Mouse (Mus musculus) embryonic facial prominence, embryonic 11.5 days (tissue): ENCODE measurements around the gene Klf6. TPM values are rescaled to one million over a fixed set of nuclear protein-coding genes. Genes with fewer than 3 reads are reported as not detected.

Experiments
- ATAC-seq: fragments of 200-750 bp; cut with Nextera tagmentation; replicated peaks from 2 replicates; pipeline ENCODE4 v1.8.0; 2017; ENCODE audit warnings: low read depth; ENCODE audit not compliant: insufficient number of reproducible peaks, low FRiP score, low TSS enrichment
- DNase-seq: peaks from one replicate; pipeline ENCODE4 v3.0.0-alpha.2; 2015; ENCODE audit warnings: low spot score
- H3K27ac ChIP-seq: fragments of 300-500 bp; sonication (generic); replicated peaks from 2 replicates; pipeline ENCODE4 v1.5.1; 2014; ENCODE audit warnings: mild to moderate bottlenecking, low read depth, low read length, control low read depth
- H3K27me3 ChIP-seq: fragments of 300-500 bp; sonication (generic); 2 replicates; pipeline ENCODE4 v1.6.1; 2014; ENCODE audit warnings: mild to moderate bottlenecking, low read length, moderate library complexity, mixed read lengths; ENCODE audit not compliant: control insufficient read depth, insufficient read depth
- H3K36me3 ChIP-seq: fragments of 300-500 bp; sonication (generic); replicated peaks from 2 replicates; pipeline ENCODE4 v1.6.1; 2014; ENCODE audit warnings: low read depth, mild to moderate bottlenecking, low read length, moderate library complexity, mixed read lengths; ENCODE audit not compliant: control insufficient read depth, insufficient read depth
- H3K4me1 ChIP-seq: fragments of 300-500 bp; sonication (generic); 2 replicates; pipeline ENCODE4 v1.6.1; 2014; ENCODE audit warnings: low read length, mixed read lengths; ENCODE audit not compliant: control insufficient read depth, insufficient read depth
- H3K4me2 ChIP-seq: fragments of 300-500 bp; sonication (generic); 2 replicates; pipeline ENCODE4 v1.6.1; 2014; ENCODE audit warnings: low read depth, mild to moderate bottlenecking, control low read depth, low read length, moderate library complexity
- H3K4me3 ChIP-seq: fragments of 300-500 bp; sonication (generic); 2 replicates; pipeline ENCODE4 v1.5.1; 2014; ENCODE audit warnings: low read depth, low read length, control low read depth
- H3K9ac ChIP-seq: fragments of 300-500 bp; sonication (generic); replicated peaks from 2 replicates; pipeline ENCODE4 v1.6.1; 2014; ENCODE audit warnings: mild to moderate bottlenecking, control low read depth, low read length
- H3K9me3 ChIP-seq: fragments of 300-500 bp; sonication (generic); replicated peaks from 2 replicates; pipeline ENCODE4 v1.6.1; 2016; ENCODE audit warnings: mild to moderate bottlenecking, low read length, inconsistent platforms, mixed read lengths; ENCODE audit not compliant: control insufficient read depth
- WGBS: fragments of 180-500 bp; shearing (Covaris S2); extraction: QIAGEN DNeasy Blood & Tissue Kit; methylation state at CpG from one replicate; pipeline ENCODE4 v1.1.7; 2014; 5-methylcytosine and 5-hydroxymethylcytosine counted together
- polyA plus RNA-seq: library from polyadenylated mRNA; unstranded; fragments of >200 nt; fragmentation: Nextera tagmentation; extraction: Ambion mirVana; gene quantifications from 2 replicates; pipeline ENCODE4 v1.2.1, GENCODE M21; 2014

The Klf6 gene
- polyA plus RNA-seq, 1 experiment from 2014 or later, result 43.6 TPM

GRCm38 (mm10) chr13:5873681-5874080, 12.4 kb downstream of the Klf6 start:
- no peak overlapping the region for H3K4me3 ChIP-seq
- H3K9me3 ChIP-seq, result no peaks in the 10 kb centered on the region
- WGBS, result 86% methylated on average over 3 of the region's 3 CpGs
- no peaks in the 10 kb centered on the region for H3K27me3 ChIP-seq
- no peak overlapping the region for H3K9ac ChIP-seq
- H3K27ac ChIP-seq, result no peak overlapping the region
- ATAC-seq (no peak), DNase-seq (no peak)
- no peaks in the 10 kb centered on the region for H3K4me1 ChIP-seq
- H3K4me2 ChIP-seq, result no peak overlapping the region
- H3K36me3 ChIP-seq, result no peaks in the 10 kb centered on the region

GRCm38 (mm10) chr13:5875478-5875877, 14.2 kb downstream of the Klf6 start:
- Histone ChIP-seq H3K4me3 (no peak overlapping the region), H3K27me3 (no peaks in the 10 kb centered on the region), H3K4me1 (no peaks in the 10 kb centered on the region), H3K36me3 (no peaks in the 10 kb centered on the region), H3K4me2 (no peak overlapping the region), H3K9ac (no peak overlapping the region), H3K9me3 (no peaks in the 10 kb centered on the region), H3K27ac (no peak overlapping the region)
- no peak for DNase-seq
- no peak for ATAC-seq
- 70% methylated on average over 3 of the region's 3 CpGs for WGBS

GRCm38 (mm10) chr13:5878748-5879147, 17.5 kb downstream of the Klf6 start:
- Histone ChIP-seq H3K4me1 (no peaks in the 10 kb centered on the region), H3K4me2 (no peak overlapping the region), H3K9me3 (no peaks in the 10 kb centered on the region), H3K27me3 (no peaks in the 10 kb centered on the region), H3K27ac (no peak overlapping the region), H3K36me3 (no peaks in the 10 kb centered on the region), H3K4me3 (no peak overlapping the region), H3K9ac (no peak overlapping the region)
- ATAC-seq (no peak), DNase-seq (no peak)
- WGBS, result 57% methylated on average over 4 of the region's 4 CpGs

GRCm38 (mm10) chr13:5886810-5887209, 25.5 kb downstream of the Klf6 start:
- no peak overlapping the region for H3K9ac ChIP-seq
- H3K27ac ChIP-seq, result no peak overlapping the region
- ATAC-seq, result no peak
- H3K4me3 ChIP-seq, result no peak overlapping the region
- 92% methylated on average over 4 of the region's 4 CpGs for WGBS
- no peaks in the 10 kb centered on the region for H3K36me3 ChIP-seq
- H3K4me1 ChIP-seq, result no peaks in the 10 kb centered on the region
- no peak overlapping the region for H3K4me2 ChIP-seq
- no peaks in the 10 kb centered on the region for H3K9me3 ChIP-seq
- DNase-seq, result no peak
- no peaks in the 10 kb centered on the region for H3K27me3 ChIP-seq

- Histone ChIP-seq H3K9me3 (no peaks in the 10 kb centered on the region), H3K4me3 (no peak overlapping the region), H3K4me2 (no peak overlapping the region), H3K4me1 (no peaks in the 10 kb centered on the region), H3K27me3 (no peaks in the 10 kb centered on the region), H3K27ac (no peak overlapping the region), H3K36me3 (no peaks in the 10 kb centered on the region), H3K9ac (no peak overlapping the region)
- ATAC-seq (no peak), DNase-seq (no peak)
- WGBS, result 78% methylated on average over 5 of the region's 5 CpGs
These were observed 26.9 kb downstream of the Klf6 start for GRCm38 (mm10) chr13:5888164-5888563.

- Histone ChIP-seq H3K4me2 (no peak overlapping the region), H3K4me3 (no peak overlapping the region), H3K36me3 (no peaks in the 10 kb centered on the region), H3K4me1 (no peaks in the 10 kb centered on the region), H3K9ac (no peak overlapping the region), H3K27me3 (no peaks in the 10 kb centered on the region), H3K9me3 (no peaks in the 10 kb centered on the region), H3K27ac (no peak overlapping the region)
- DNase-seq (no peak), ATAC-seq (no peak)
- whole genome bisulfite sequencing, result 69% methylated on average over 1 of the region's 1 CpGs
These were observed 27.4 kb downstream of the Klf6 start for GRCm38 (mm10) chr13:5888731-5889130.

GRCm38 (mm10) chr13:5890035-5890434, 28.8 kb downstream of the Klf6 start:
- no peak overlapping the region for H3K4me2 ChIP-seq
- H3K36me3 ChIP-seq, result no peaks in the 10 kb centered on the region
- no peak overlapping the region for H3K4me3 ChIP-seq
- DNase-seq (no peak), ATAC-seq (no peak)
- WGBS, result 77% methylated on average over 3 of the region's 3 CpGs
- no peaks in the 10 kb centered on the region for H3K9me3 ChIP-seq
- no peak overlapping the region for H3K27ac ChIP-seq
- H3K27me3 ChIP-seq, result no peaks in the 10 kb centered on the region
- H3K9ac ChIP-seq, result no peak overlapping the region
- H3K4me1 ChIP-seq, result no peaks in the 10 kb centered on the region

- no peak for DNase-seq
- WGBS, result 80% methylated on average over 9 of the region's 9 CpGs
These were observed 31.6 kb downstream of the Klf6 start for GRCm38 (mm10) chr13:5892684-5893447.

More at GRCm38 (mm10) chr13:5892684-5893447, 31.6 kb downstream of the Klf6 start:
- no peak overlapping the region for H3K4me3 ChIP-seq
- no peak overlapping the region for H3K27ac ChIP-seq
- H3K27me3 ChIP-seq, result no peaks in the 10 kb centered on the region
- H3K4me1 ChIP-seq, result no peaks in the 10 kb centered on the region
- no peak; the same call in 1 of the 2 replicates for ATAC-seq
- H3K36me3 ChIP-seq, result no peaks in the 10 kb centered on the region
- no peak overlapping the region for H3K9ac ChIP-seq
- H3K9me3 ChIP-seq, result no peaks in the 10 kb centered on the region
- no peak overlapping the region for H3K4me2 ChIP-seq
